Comparison of ENCODE assay signal across 21 mouse cellular contexts in the genomic region with DNA sequence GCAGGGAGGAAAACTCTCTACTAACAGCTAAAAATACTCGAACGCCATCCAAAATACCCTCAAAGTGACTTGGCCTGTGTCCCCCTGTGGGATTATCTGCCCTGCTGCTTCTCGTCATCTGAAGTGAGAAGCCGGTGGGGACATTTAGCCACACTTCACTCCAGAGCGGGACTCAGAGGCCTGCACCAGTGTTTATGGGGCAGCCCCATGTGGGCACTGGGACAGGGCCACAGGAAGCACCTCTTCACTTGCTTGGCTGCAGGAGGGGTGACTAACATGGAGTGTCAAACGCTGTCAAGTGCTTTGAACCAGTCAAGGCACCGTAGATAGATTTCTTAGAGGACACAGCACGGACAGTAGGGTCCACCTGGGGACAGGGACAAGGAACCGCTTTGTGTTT. TPM values are rescaled to one million over a fixed set of nuclear protein-coding genes. Genes with fewer than 3 reads are reported as not detected.
DNase-seq lines count a peak whose midpoint lies in the region; ATAC-seq and TF ChIP-seq lines count a peak whose summit lies in the region.
"Had no signal": no experiment of that assay in that cellular context is flagged by ENCODE, and none has a peak within 500 bp of the region (broad histone marks: within the 10 kb centered on the region; RNA-seq: fewer than 3 reads in every experiment).

No protein-coding gene starts in this region.

- in situ Hi-C loops in CH12.LX (cut with MboI; ENCODE audit: low pct_ligation_motif_present, low pct_unique_long_range_greater_than_20kb, low sequenced_read_pairs) = no loop called here

- no peak overlapping the region for H3K4me2 ChIP-seq in heart, embryonic 11.5 days
- H3K4me2 ChIP-seq in heart, embryonic 15.5 days = no peak overlapping the region
- H3K4me2 ChIP-seq in CH12.LX (ENCODE audit: insufficient read depth, low read depth, poor library complexity, severe bottlenecking) = no peak overlapping the region
- H3K4me2 ChIP-seq: embryonic facial prominence, embryonic 15.5 days; hindbrain, embryonic 15.5 days; kidney, embryonic 15.5 days had no signal

- TF ChIP-seq CTCF in CH12.LX (conservative IDR thresholded peaks at IDR 0.05 in 1 of 2, IDR thresholded peaks at IDR 0.05 in 1 of 2; ENCODE audit: low read depth in 2 of 2, low read length in 2 of 2) = no peak

- TF ChIP-seq RAD21 in CH12.LX (IDR thresholded peaks at IDR 0.05; ENCODE audit: low read depth, low read length) = no peak

- peaks cover 16% of the 10 kb centered on the region for H3K4me1 ChIP-seq in heart, embryonic 11.5 days (ENCODE audit: control insufficient read depth, insufficient read depth, low read length)
- H3K4me1 ChIP-seq in heart, embryonic 15.5 days (replicated peaks) = peaks cover 17% of the 10 kb centered on the region
- H3K4me1 ChIP-seq in CH12.LX (ENCODE audit: control insufficient read depth in 1 of 2, insufficient read depth in 2 of 2) = peaks cover 0 to 18% of the 10 kb centered on the region in 2 experiments; a peak in 2 of 4 replicates
- H3K4me1 ChIP-seq in embryonic facial prominence, embryonic 10.5 days = peaks cover 40% of the 10 kb centered on the region
- H3K4me1 ChIP-seq: hindbrain, embryonic 15.5 days had no signal

- no peak for TF ChIP-seq EP300 in CH12.LX (IDR thresholded peaks at IDR 0.05; ENCODE audit: low read length)

- H3K9ac ChIP-seq in heart, embryonic 11.5 days (ENCODE audit: low read depth, low read length) = no peak overlapping the region
- peak overlapping the region; percentile 13; the same call in 1 of the 2 replicates for H3K9ac ChIP-seq in heart, embryonic 15.5 days
- H3K9ac ChIP-seq in CH12.LX (ENCODE audit: insufficient read depth, low read depth) = no peak overlapping the region
- H3K9ac ChIP-seq: embryonic facial prominence, embryonic 15.5 days; hindbrain, embryonic 15.5 days; kidney, embryonic 15.5 days had no signal

- peak overlapping the region; percentile 25; the same call in 1 of the 2 replicates for H3K27ac ChIP-seq in heart, embryonic 11.5 days (ENCODE audit: low read depth, low read length)
- peak overlapping the region; percentile 60 for H3K27ac ChIP-seq in heart, embryonic 15.5 days
- H3K27ac ChIP-seq in CH12.LX (ENCODE audit: insufficient read depth, low read depth) = no peak overlapping the region
- H3K27ac ChIP-seq in embryonic facial prominence, embryonic 10.5 days (replicated peaks) = peak overlapping the region; percentile 37; the same call in 1 of the 2 replicates
- H3K27ac ChIP-seq: embryonic facial prominence, embryonic 15.5 days; forebrain, embryonic 10.5 days; hindbrain, embryonic 15.5 days; kidney, embryonic 15.5 days had no signal

- DNase-seq in heart, adult 18-20 months = no peak
- no peak for DNase-seq in heart, postnatal 25 days (ENCODE audit: low spot score)
- DNase-seq in CH12.LX (ENCODE audit: extremely low read depth) = peak; percentile 8
- no peak for DNase-seq in embryonic facial prominence, embryonic 10.5 days (ENCODE audit: low spot score)
- DNase-seq in frontal cortex, postnatal 14 days (ENCODE audit: low spot score in 2 of 2) = no peak
- DNase-seq: adrenal gland, adult 8-10 months; adrenal gland, postnatal 36 days; cerebellum, adult 2 months; cerebellum, postnatal 10 days; gastrocnemius, postnatal 10 days; kidney, adult 2 months had no signal

- no peak for TF ChIP-seq POLR2A in CH12.LX (IDR thresholded peaks at IDR 0.05; ENCODE audit: low read depth, low read length)

- dilution Hi-C loops in CH12.LX (cut with MboI; ENCODE audit: extremely low pct_ligation_motif_present, extremely low pct_unique_long_range_greater_than_20kb, low sequenced_read_pairs) = no loop called here

- H3K27me3 ChIP-seq in heart, embryonic 11.5 days (ENCODE audit: control insufficient read depth, insufficient read depth, low read length) = no peaks in the 10 kb centered on the region
- H3K27me3 ChIP-seq in heart, embryonic 15.5 days = no peaks in the 10 kb centered on the region
- H3K27me3 ChIP-seq in CH12.LX (replicated peaks) = no peaks in the 10 kb centered on the region
- H3K27me3 ChIP-seq in embryonic facial prominence, embryonic 10.5 days (replicated peaks; ENCODE audit: low read depth, poor library complexity, severe bottlenecking) = 0 out of 2 replicates have a peak, but pooled peaks cover 12% of the 10 kb centered on the region
- H3K27me3 ChIP-seq: embryonic facial prominence, embryonic 15.5 days; hindbrain, embryonic 15.5 days; kidney, embryonic 15.5 days had no signal

- no peak overlapping the region for H3K4me3 ChIP-seq in heart, embryonic 11.5 days (ENCODE audit: low read depth, low read length)
- H3K4me3 ChIP-seq in heart, embryonic 15.5 days = no peak overlapping the region
- H3K4me3 ChIP-seq in CH12.LX (replicated peaks in 1 of 3; ENCODE audit: low read depth in 2 of 3, low read length in 2 of 3, poor library complexity in 1 of 3) = no peak overlapping the region
- H3K4me3 ChIP-seq in embryonic facial prominence, embryonic 10.5 days = no peak overlapping the region
- H3K4me3 ChIP-seq: embryonic facial prominence, embryonic 15.5 days; erythroblast, embryonic 14.5 days; forebrain, embryonic 10.5 days; hindbrain, embryonic 15.5 days; kidney, embryonic 15.5 days had no signal

- WGBS in heart, embryonic 11.5 days (ENCODE audit: insufficient replicate concordance) = 53% methylated on average over 9 of the region's 9 CpGs
- 48% methylated on average over 9 of the region's 9 CpGs for WGBS in heart, embryonic 15.5 days
- 84% methylated on average over 9 of the region's 9 CpGs for WGBS in embryonic facial prominence, embryonic 10.5 days

- no peaks in the 10 kb centered on the region for H3K36me3 ChIP-seq in heart, embryonic 11.5 days (ENCODE audit: control insufficient read depth, insufficient read depth, low read length)
- H3K36me3 ChIP-seq in heart, embryonic 15.5 days = no peaks in the 10 kb centered on the region
- no peaks in the 10 kb centered on the region for H3K36me3 ChIP-seq in CH12.LX (replicated peaks in 1 of 2; ENCODE audit: control insufficient read depth in 1 of 2, insufficient read depth in 1 of 2, low read length in 1 of 2)
- H3K36me3 ChIP-seq in embryonic facial prominence, embryonic 10.5 days (replicated peaks) = no peaks in the 10 kb centered on the region
- H3K36me3 ChIP-seq: embryonic facial prominence, embryonic 15.5 days; forebrain, embryonic 10.5 days; G1E; hindbrain, embryonic 15.5 days had no signal

- no peaks in the 10 kb centered on the region for H3K9me3 ChIP-seq in heart, embryonic 11.5 days (replicated peaks; ENCODE audit: control insufficient read depth, low read length)
- no peaks in the 10 kb centered on the region for H3K9me3 ChIP-seq in heart, embryonic 15.5 days (replicated peaks)
- no peaks in the 10 kb centered on the region for H3K9me3 ChIP-seq in CH12.LX (replicated peaks; ENCODE audit: low read length)
- H3K9me3 ChIP-seq in embryonic facial prominence, embryonic 10.5 days = no peaks in the 10 kb centered on the region
- H3K9me3 ChIP-seq: embryonic facial prominence, embryonic 15.5 days; forebrain, embryonic 10.5 days; hindbrain, embryonic 15.5 days; kidney, embryonic 15.5 days had no signal

- intact Hi-C loops in heart, postnatal 25 days (cut with DNase I) = no loop called here

- no peaks in the 10 kb centered on the region for H3K79me2 ChIP-seq in CH12.LX (replicated peaks; ENCODE audit: control insufficient read depth, extremely low read depth, insufficient read depth, poor library complexity, severe bottlenecking)

- ATAC-seq in heart, embryonic 11.5 days (replicated peaks; ENCODE audit: insufficient number of reproducible peaks, low FRiP score, low TSS enrichment) = no peak
- peak; percentile 63; the same call in 1 of the 2 replicates for ATAC-seq in heart, embryonic 15.5 days (replicated peaks; ENCODE audit: insufficient number of reproducible peaks, insufficient read depth, low FRiP score, low read depth)
- ATAC-seq: forebrain, embryonic 14.5 days; intestine, embryonic 16.5 days had no signal

TF ChIP-seq in CH12.LX, 34 proteins besides CTCF, POLR2A, EP300 and RAD21:
- TF ChIP-seq RCOR1 (conservative IDR thresholded peaks at IDR 0.05; ENCODE audit: low read depth, low read length) (no peak), CHD2 (IDR thresholded peaks at IDR 0.05; ENCODE audit: low read length) (no peak), MXI1 (IDR thresholded peaks at IDR 0.05; ENCODE audit: low read depth, low read length) (no peak), ZNF384 (IDR thresholded peaks at IDR 0.05; ENCODE audit: low read depth, low read length) (no peak), HCFC1 (IDR thresholded peaks at IDR 0.05; ENCODE audit: low read depth, low read length) (no peak), IRF4 (IDR thresholded peaks at IDR 0.05; ENCODE audit: low read depth, low read length) (no peak), JUN (IDR thresholded peaks at IDR 0.05; ENCODE audit: insufficient read depth, low read depth, low read length) (no peak), PAX5 (IDR thresholded peaks at IDR 0.05; ENCODE audit: low read length) (no peak), CHD1 (IDR thresholded peaks at IDR 0.05; ENCODE audit: low read depth, low read length) (no peak), MYC (IDR thresholded peaks at IDR 0.05; ENCODE audit: low read depth, low read length) (no peak), NRF1 (IDR thresholded peaks at IDR 0.05; ENCODE audit: low read depth, low read length) (no peak), ZMIZ1 (IDR thresholded peaks at IDR 0.05; ENCODE audit: low read depth, low read length) (no peak), ZKSCAN1 (IDR thresholded peaks at IDR 0.05; ENCODE audit: borderline replicate concordance, low read depth, low read length) (no peak), MAFK (IDR thresholded peaks at IDR 0.05; ENCODE audit: insufficient replicate concordance, low read length) (no peak), SIN3A (IDR thresholded peaks at IDR 0.05; ENCODE audit: low read length) (no peak), TCF12 (IDR thresholded peaks at IDR 0.05; ENCODE audit: low read depth, low read length) (no peak), POLR2AphosphoS2 (IDR thresholded peaks at IDR 0.05; ENCODE audit: low read depth, low read length) (no peak)

RNA-seq across cellular contexts. Expression of a gene that starts 35.2 kb away (rescaled TPM):
- polyA plus RNA-seq in heart, embryonic 11.5 days (2014; fragmentation: Nextera tagmentation; extraction: Ambion mirVana) = 1.6 and 1.7 TPM in 2 replicates
- total RNA-seq in heart, adult 18-20 months (2021) = 10 to 100 TPM; 34.5 to 41.4 TPM
- 1.5 and 3.7 TPM in 2 replicates for polyA plus RNA-seq in heart, embryonic 15.5 days (2015; fragmentation: Nextera tagmentation; extraction: Ambion mirVana)
- total RNA-seq in heart, postnatal 25 days (2021) = 10 to 100 TPM; 31.6 to 36.7 TPM
- total RNA-seq in CH12.LX (2012; rRNA removed) (0.08 TPM in 1 of 2 replicates, not detected in the other), CH12.LX (2014; rRNA removed) (0.09 TPM in 1 of 2 replicates, not detected in the other)
- 0.14 and 0.53 TPM in 2 replicates for polyA plus RNA-seq in CH12.LX (2012; ENCODE audit: insufficient read length, low read depth)
- 2.0 and 2.1 TPM in 2 replicates for polyA plus RNA-seq in embryonic facial prominence, embryonic 10.5 days (2016; fragmentation: Nextera tagmentation; extraction: Ambion mirVana)
- polyA plus RNA-seq: erythroblast, embryonic 14.5 days; G1E had no signal
